Mouse (Mus musculus) bone marrow, adult 2 months (tissue): Measurements from ENCODE around the gene Eml2.

Source experiments
- CTCF ChIP-seq: fragments of 200-500 bp; IDR thresholded peaks from 2 replicates; pipeline ENCODE4 v1.5.1; 2011; ENCODE audit warnings: low read length, control low read depth; ENCODE audit not compliant: control insufficient read depth, insufficient read depth
- POLR2A ChIP-seq: fragments of 200-500 bp; IDR thresholded peaks from 2 replicates; pipeline ENCODE4 v1.6.1; 2011; ENCODE audit warnings: low read depth, mild to moderate bottlenecking, control low read depth, low read length, borderline replicate concordance; ENCODE audit not compliant: control insufficient read depth

DNA sequence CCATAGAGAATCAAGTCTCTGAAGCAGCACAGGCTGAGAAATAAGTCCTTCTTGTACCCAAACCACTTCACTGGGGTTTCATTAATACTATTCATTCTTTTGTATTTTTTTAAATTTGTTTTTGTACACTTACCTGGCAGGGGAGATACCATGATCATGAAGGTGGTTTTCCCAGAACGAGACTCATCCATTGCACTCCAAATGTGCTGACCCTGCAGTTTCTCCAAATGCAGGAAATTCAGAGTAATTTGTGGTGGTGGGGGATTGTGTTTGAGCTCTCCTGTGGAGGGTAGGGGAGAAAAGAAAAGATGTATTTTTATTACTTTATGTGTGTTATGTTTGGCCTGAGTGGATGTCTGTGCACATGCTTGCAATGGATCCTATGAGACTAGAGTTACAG, 65.8 kb downstream of the Eml2 start:
- TF ChIP-seq CTCF (no peak), POLR2A (no peak)
